Mouse (Mus musculus) spleen, postnatal 36 days (tissue): ENCODE measurements around the gene Itsn2.
A peak's percentile ranks its signal among the peaks of the same experiment; 100 is the strongest.
"Not testable (repeated sequence)": the region's sequence is repeated elsewhere in the genome, so short reads cannot be mapped to it uniquely, and the experiment has no call there.

ENCODE experiments used
- DNase-seq, 2 experiments: peaks; one replicate each; pipeline ENCODE4 v3.0.0; 2022; ENCODE audit warnings: low spot score in 2 of 2, mixed read lengths in 1 of 2

Itsn2 gene

GRCm38 (mm10) chr12:4598666-4599428 lies 6.4 kb downstream of the Itsn2 start:
- no peak for DNase-seq

- no peak for DNase-seq
Measured at GRCm38 (mm10) chr12:4599713-4600112, 7.3 kb downstream of the Itsn2 start.

GRCm38 (mm10) chr12:4606625-4607024 lies 14.2 kb downstream of the Itsn2 start:
- no peak for DNase-seq

GRCm38 (mm10) chr12:4614722-4615121 lies 22.3 kb downstream of the Itsn2 start:
- DNase-seq, result no peak

- no peak for DNase-seq
Measured at GRCm38 (mm10) chr12:4624201-4624600, 31.8 kb downstream of the Itsn2 start.

GRCm38 (mm10) chr12:4632957-4633356 lies 40.5 kb downstream of the Itsn2 start:
- no peak for DNase-seq

- no peak for DNase-seq
Measured at GRCm38 (mm10) chr12:4638438-4638837, 46.0 kb downstream of the Itsn2 start.

GRCm38 (mm10) chr12:4640737-4641136 lies 48.3 kb downstream of the Itsn2 start:
- no peak for DNase-seq

- no peak for DNase-seq
Measured at GRCm38 (mm10) chr12:4656813-4657212, 64.4 kb downstream of the Itsn2 start.

GRCm38 (mm10) chr12:4664929-4665674 lies 72.7 kb downstream of the Itsn2 start:
- no peak for DNase-seq

- no peak for DNase-seq
Measured at GRCm38 (mm10) chr12:4665675-4666037, 73.2 kb downstream of the Itsn2 start.

GRCm38 (mm10) chr12:4676336-4676735 lies 83.9 kb downstream of the Itsn2 start:
- DNase-seq, result no peak

GRCm38 (mm10) chr12:4679971-4680370 lies 87.5 kb downstream of the Itsn2 start:
- peak; percentile 35 to 53 for DNase-seq

- DNase-seq, result no peak
Measured at GRCm38 (mm10) chr12:4685441-4685840, 93.0 kb downstream of the Itsn2 start.

- DNase-seq, result no peak
Measured at GRCm38 (mm10) chr12:4688386-4688785, 95.9 kb downstream of the Itsn2 start.

GRCm38 (mm10) chr12:4689341-4689740 lies 96.9 kb downstream of the Itsn2 start:
- no peak for DNase-seq

GRCm38 (mm10) chr12:4691193-4691592 lies 98.8 kb downstream of the Itsn2 start:
- DNase-seq, result no peak

GRCm38 (mm10) chr12:4694534-4694933 lies 102.1 kb downstream of the Itsn2 start:
- no peak for DNase-seq

- DNase-seq, result not testable (repeated sequence)
Measured at GRCm38 (mm10) chr12:4705626-4706025, 113.2 kb downstream of the Itsn2 start.

GRCm38 (mm10) chr12:4706175-4706574 lies 113.7 kb downstream of the Itsn2 start:
- DNase-seq, result no peak

GRCm38 (mm10) chr12:4706901-4707300 lies 114.5 kb downstream of the Itsn2 start:
- no peak for DNase-seq

- no peak for DNase-seq
Measured at GRCm38 (mm10) chr12:4707488-4708017, 115.1 kb downstream of the Itsn2 start.

GRCm38 (mm10) chr12:4708296-4708695 lies 115.9 kb downstream of the Itsn2 start:
- DNase-seq, result no peak
